Mouse (Mus musculus): ENCODE measurements around the gene Eif4a3. TPM values are rescaled to one million over a fixed set of nuclear protein-coding genes. Genes with fewer than 3 reads are reported as not detected.

The Eif4a3 gene
- polyA plus RNA-seq, 1 experiment from 2014 or later = 147 TPM

- CTCF ChIA-PET = interaction anchor here (1.6 kb wide), 1 partner anchor 54 kb away, joined by 4 read pairs; the partner anchor contains the start of gene Gaa
- no peak for TF ChIP-seq CTCF (IDR thresholded peaks at IDR 0.05)
- in situ Hi-C loops (cut with MboI; ENCODE audit: low pct_unique_long_range_greater_than_20kb) = no loop called here
- POLR2A ChIA-PET = no interaction called here
- DNase-seq (ENCODE audit: low read depth, low spot score) (no peak), ATAC-seq (no peak)
- H3K27me3 ChIP-seq = peaks cover 14% of the 10 kb centered on the region
Measured at GRCm38 (mm10) chr11:119322521-119322920, 22.6 kb upstream of the Eif4a3 start.

GRCm38 (mm10) chr11:119316720-119317119, 16.8 kb upstream of the Eif4a3 start:
- no peaks in the 10 kb centered on the region for H3K27me3 ChIP-seq
- ChIA-PET POLR2A (interaction anchor here (0.9 kb wide), 1 partner anchor 16 kb away, joined by 3 read pairs; no protein-coding TSS in a partner anchor), CTCF (interaction anchor here (1.5 kb wide), 1 partner anchor 16 kb away, joined by 5 read pairs; no protein-coding TSS in a partner anchor)
- no peak for DNase-seq (ENCODE audit: low read depth, low spot score)
- no peak for ATAC-seq
- in situ Hi-C loops (cut with MboI; ENCODE audit: low pct_unique_long_range_greater_than_20kb) = no loop called here
- TF ChIP-seq CTCF (IDR thresholded peaks at IDR 0.05) = no peak

- in situ Hi-C loops (cut with MboI; ENCODE audit: low pct_unique_long_range_greater_than_20kb) = no loop called here
- no peaks in the 10 kb centered on the region for H3K27me3 ChIP-seq
- TF ChIP-seq CTCF (IDR thresholded peaks at IDR 0.05) = no peak
- DNase-seq (ENCODE audit: low read depth, low spot score) (no peak), ATAC-seq (no peak)
- ChIA-PET CTCF (no interaction called here), POLR2A (interaction anchor here (1.5 kb wide), 1 partner anchor 15 kb away, joined by 3 read pairs; no protein-coding TSS in a partner anchor)
Measured at GRCm38 (mm10) chr11:119314252-119314936, 14.5 kb upstream of the Eif4a3 start.

GRCm38 (mm10) chr11:119310621-119311020, 10.7 kb upstream of the Eif4a3 start:
- no peaks in the 10 kb centered on the region for H3K27me3 ChIP-seq
- ChIA-PET POLR2A (no interaction called here), CTCF (no interaction called here)
- TF ChIP-seq CTCF (IDR thresholded peaks at IDR 0.05) = no peak
- ATAC-seq (no peak), DNase-seq (ENCODE audit: low read depth, low spot score) (no peak)
- in situ Hi-C loops (cut with MboI; ENCODE audit: low pct_unique_long_range_greater_than_20kb) = no loop called here

GRCm38 (mm10) chr11:119307916-119308315, 8.0 kb upstream of the Eif4a3 start:
- in situ Hi-C loops (cut with MboI; ENCODE audit: low pct_unique_long_range_greater_than_20kb) = no loop called here
- DNase-seq (ENCODE audit: low read depth, low spot score) = no peak
- TF ChIP-seq CTCF (IDR thresholded peaks at IDR 0.05) = no peak
- no peak for ATAC-seq
- CTCF ChIA-PET = no interaction called here
- POLR2A ChIA-PET = no interaction called here
- H3K27me3 ChIP-seq = no peaks in the 10 kb centered on the region

GRCm38 (mm10) chr11:119307658-119307867, 7.7 kb upstream of the Eif4a3 start, which contains the start of gene Card14:
Gene Card14, plus strand, starts transcription at chr11:119307768.
- TF ChIP-seq CTCF (IDR thresholded peaks at IDR 0.05) = no peak
- ATAC-seq = no peak
- in situ Hi-C loops (cut with MboI; ENCODE audit: low pct_unique_long_range_greater_than_20kb) = no loop called here
- ChIA-PET POLR2A (no interaction called here), CTCF (no interaction called here)
- H3K27me3 ChIP-seq = no peaks in the 10 kb centered on the region
- no peak for DNase-seq (ENCODE audit: low read depth, low spot score)

- ChIA-PET POLR2A (interaction anchor here (0.8 kb wide), 1 partner anchor 11 kb away, joined by 4 read pairs; no protein-coding TSS in a partner anchor), CTCF (interaction anchor here (0.9 kb wide), 1 partner anchor 38 kb away, joined by 3 read pairs; no protein-coding TSS in a partner anchor)
- DNase-seq (ENCODE audit: low read depth, low spot score) (no peak), ATAC-seq (no peak)
- no peak for TF ChIP-seq CTCF (IDR thresholded peaks at IDR 0.05)
- in situ Hi-C loops (cut with MboI; ENCODE audit: low pct_unique_long_range_greater_than_20kb) = no loop called here
- no peaks in the 10 kb centered on the region for H3K27me3 ChIP-seq
Measured at GRCm38 (mm10) chr11:119306762-119307657, 7.1 kb upstream of the Eif4a3 start.

GRCm38 (mm10) chr11:119304904-119305712, 5.2 kb upstream of the Eif4a3 start:
- ChIA-PET POLR2A (no interaction called here), CTCF (no interaction called here)
- no peak for DNase-seq (ENCODE audit: low read depth, low spot score)
- in situ Hi-C loops (cut with MboI; ENCODE audit: low pct_unique_long_range_greater_than_20kb) = no loop called here
- peak; percentile 37 for ATAC-seq
- no peaks in the 10 kb centered on the region for H3K27me3 ChIP-seq
- TF ChIP-seq CTCF (IDR thresholded peaks at IDR 0.05) = no peak

GRCm38 (mm10) chr11:119300986-119301385, 1.1 kb upstream of the Eif4a3 start:
- CTCF ChIA-PET = interaction anchor here (1.7 kb wide), 1 partner anchor 16 kb away, joined by 5 read pairs; no protein-coding TSS in a partner anchor
- TF ChIP-seq CTCF (IDR thresholded peaks at IDR 0.05) = no peak
- ATAC-seq (no peak), DNase-seq (ENCODE audit: low read depth, low spot score) (no peak)
- POLR2A ChIA-PET = interaction anchor here (1.0 to 1.3 kb wide), 2 partner anchors 16 kb away, joined by 3 to 4 read pairs; no protein-coding TSS in a partner anchor
- in situ Hi-C loops (cut with MboI; ENCODE audit: low pct_unique_long_range_greater_than_20kb) = no loop called here
- no peaks in the 10 kb centered on the region for H3K27me3 ChIP-seq

- H3K27me3 ChIP-seq = no peaks in the 10 kb centered on the region
- DNase-seq (ENCODE audit: low read depth, low spot score) (no peak), ATAC-seq (peak; percentile 32)
- no peak for TF ChIP-seq CTCF (IDR thresholded peaks at IDR 0.05)
- in situ Hi-C loops (cut with MboI; ENCODE audit: low pct_unique_long_range_greater_than_20kb) = no loop called here
- CTCF ChIA-PET = interaction anchor here (1.7 kb wide), 1 partner anchor 17 kb away, joined by 5 read pairs; no protein-coding TSS in a partner anchor
- POLR2A ChIA-PET = interaction anchor here (1.0 to 1.3 kb wide), 2 partner anchors 15 to 17 kb away, joined by 3 to 4 read pairs; no protein-coding TSS in a partner anchor
Measured at GRCm38 (mm10) chr11:119300246-119300935, 502 bp upstream of the Eif4a3 start.
